Mouse (Mus musculus) heart, adult 9 months (tissue): ENCODE measurements around the gene Sec61a2.

Source experiments
- DNase-seq, 2 experiments: peaks; one replicate each; pipeline ENCODE4 v3.0.0; 2022; ENCODE audit warnings: low spot score in 2 of 2

Gene Sec61a2

DNA sequence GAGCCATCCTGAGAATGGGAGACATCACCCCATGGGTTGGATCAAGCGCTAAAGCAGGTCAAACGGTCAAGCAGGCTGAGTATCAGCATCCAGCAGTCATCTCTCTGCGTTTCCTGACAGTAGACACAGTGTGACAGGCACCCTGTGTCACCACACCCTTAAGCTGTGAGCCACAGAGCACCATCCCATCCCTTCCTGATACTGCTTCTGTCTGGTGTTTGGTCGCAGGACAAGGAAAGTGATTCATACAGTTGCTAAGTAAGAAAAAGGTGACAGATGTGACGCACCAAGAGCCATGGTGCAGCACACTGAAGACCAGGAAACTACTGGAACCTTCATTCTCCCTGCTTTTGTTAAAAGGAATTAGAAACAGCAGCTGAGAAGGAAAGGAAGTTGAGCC lies 6.4 kb downstream of the Sec61a2 start:
- DNase-seq: no peak

DNA sequence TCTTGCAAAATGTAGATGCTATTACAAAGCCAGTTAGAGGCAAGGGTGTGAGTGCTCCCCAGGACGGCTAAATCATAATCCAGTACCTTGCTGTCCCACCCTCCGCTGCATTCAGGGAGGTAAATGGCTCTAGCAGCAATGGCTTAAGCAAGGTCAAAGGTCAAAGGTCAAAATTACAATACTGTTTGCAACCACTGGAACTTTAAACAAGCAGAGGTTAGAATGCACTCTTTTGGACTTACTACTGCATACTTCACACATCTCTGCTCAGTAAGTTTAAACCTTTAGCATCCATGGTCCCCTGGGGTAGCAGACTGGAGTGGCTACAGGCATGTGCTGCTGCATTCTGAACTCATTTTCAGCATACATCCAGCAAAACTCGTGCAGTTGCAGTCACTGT lies 17.8 kb downstream of the Sec61a2 start:
- DNase-seq: no peak

DNA sequence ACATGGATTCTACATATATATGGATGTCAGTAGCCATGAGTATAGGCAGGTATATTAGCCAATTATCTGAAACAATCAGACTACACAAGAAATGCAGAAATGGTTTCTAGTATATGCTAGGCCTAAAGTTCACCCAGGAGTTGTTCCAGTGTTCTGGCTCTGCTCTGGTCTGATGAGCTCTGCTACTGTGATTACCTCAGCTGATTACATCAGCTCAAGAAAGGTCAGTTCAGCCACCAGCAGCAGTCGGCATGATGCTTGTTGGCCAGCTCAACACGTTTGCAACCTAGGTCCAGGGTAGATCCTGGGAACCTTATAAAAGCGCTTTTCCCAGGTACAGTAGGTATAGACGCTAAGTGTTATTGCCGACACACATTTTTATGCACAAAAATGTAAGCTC lies 25.5 kb downstream of the Sec61a2 start:
- no peak for DNase-seq

DNA sequence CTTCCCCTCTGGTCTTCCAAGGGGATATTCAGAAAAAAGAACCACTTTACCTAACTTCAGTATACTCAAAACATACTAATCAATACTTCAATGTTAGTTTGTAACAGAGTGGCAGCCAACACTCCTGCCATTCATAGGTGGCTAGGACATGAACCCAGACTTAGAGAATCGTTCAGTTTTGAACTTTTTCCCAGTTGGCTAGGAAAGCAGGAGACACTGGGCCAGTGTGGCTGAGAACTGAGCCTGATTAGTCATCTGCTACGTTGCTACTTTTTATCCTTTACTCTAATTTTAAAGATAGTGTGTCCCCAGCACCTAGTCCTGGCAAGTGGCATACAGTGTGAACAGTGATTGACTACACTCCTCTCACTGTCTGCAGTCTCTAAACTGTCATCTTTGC lies 27.6 kb downstream of the Sec61a2 start:
- no peak for DNase-seq

DNA sequence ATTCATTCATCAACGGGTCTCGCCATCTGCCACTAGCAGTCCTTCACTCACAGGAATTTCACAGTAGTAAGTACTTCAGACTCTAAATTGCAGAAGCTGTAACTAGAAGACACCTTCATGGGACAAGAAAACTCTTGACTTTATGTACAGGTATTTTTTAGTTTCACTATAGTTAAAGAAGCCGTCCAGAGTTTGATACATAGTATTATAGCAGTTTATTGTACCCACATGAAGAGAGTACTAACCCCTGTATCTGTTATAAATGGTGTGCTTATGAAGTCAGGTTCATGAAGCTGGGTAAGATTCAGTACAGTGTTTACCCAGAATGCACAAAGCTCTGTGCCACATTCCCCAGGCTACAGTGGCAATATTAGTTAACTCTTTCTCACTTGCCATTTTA lies 32.4 kb downstream of the Sec61a2 start, which contains the start of gene Gm13199:
Gene Gm13199 (minus strand): TSS at position 101 of the 400 bp plus-strand sequence.
- DNase-seq: no peak

DNA sequence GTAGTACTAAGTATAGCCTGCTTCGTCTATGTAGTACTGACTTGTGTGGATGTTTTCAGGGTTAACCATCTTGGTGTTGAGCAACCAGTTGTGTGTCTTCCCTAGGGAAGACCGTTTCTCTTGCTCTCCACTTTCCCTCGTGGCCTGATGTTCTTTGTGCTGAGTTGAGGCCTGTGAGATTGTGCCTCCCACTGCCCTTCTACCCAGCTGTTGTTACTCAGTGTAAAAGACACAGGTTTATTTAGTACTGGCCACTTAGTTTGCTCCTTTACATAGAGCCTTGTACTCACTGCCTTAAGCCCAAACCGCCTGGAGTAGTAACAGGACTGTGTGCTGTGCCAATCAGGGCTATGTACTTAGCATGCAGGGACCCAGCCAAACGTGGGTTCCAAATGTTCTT lies 43.4 kb downstream of the Sec61a2 start:
- DNase-seq: no peak

DNA sequence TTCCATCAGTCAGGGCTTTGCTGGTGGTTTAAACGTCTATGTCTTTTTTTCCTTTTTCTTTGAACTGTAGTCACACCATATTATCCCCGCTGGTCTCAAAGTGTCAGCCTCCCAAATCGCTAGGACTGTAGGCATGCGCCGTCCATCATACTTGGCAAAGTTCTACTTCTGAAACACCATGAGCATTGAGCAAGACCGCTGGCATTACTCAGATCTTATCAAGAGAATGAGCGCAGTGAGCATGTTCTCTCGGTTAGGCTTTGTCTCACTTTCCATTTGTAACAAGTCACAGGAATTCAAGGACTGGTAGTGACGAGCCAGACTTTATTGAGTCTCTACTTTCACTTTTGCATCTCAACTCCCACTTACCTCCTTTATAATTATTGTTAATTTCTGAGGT lies 44.1 kb downstream of the Sec61a2 start:
- no peak for DNase-seq

DNA sequence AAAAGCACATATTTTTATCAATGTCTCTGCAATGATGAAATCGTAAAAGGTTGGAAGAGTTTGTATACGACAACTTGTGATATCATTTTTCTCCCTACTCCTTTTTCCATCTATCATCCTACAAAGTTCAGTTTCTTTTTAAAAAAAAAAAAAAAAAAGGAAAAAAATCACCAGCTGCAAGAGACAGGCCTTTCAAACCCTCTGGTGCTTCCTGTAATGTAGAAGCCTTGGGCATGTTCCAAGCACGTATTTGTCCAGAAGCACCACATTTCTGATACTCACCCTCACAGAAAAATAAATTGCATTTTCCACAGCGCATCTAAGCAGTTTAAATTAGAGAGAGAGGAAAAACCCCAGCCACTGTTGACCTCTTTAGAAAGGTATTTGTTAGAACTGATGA lies 49.4 kb downstream of the Sec61a2 start:
- no peak for DNase-seq

DNA sequence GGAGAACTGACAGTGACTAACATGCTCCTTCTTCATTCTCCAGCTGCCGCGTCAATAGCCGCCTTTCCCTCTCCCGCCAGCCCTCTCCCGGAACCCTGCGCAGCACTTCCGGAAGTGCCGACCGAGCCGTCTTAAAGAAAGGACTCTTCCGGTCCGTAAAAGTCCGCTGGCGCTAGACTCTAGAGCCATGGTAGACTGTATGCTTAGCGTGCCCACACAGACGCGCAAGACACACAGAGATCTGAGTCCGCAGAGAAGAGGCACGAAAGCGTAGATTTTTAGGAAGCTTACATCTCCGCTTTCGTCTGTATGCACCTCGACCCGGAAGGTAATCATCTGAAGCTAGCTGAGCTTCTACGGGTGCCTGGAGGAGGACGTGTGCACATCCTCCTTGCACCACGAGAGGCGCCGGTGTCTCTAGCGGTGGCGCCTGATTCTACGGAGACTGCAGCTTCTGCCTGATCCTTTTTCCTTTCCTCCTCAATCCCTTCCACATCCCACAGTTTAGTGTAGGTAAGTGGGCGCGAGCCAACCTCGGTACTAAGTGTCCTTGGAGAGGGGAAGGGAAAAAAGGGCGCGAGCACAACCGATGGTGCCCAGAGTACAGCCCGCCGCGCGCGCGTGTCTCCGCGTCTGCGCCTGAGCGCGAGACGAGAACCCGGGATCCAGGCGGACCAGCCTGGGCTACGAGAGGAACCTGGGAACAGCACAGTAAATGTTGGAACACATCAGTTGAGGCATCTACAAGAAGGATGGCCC lies 50.2 kb downstream of the Sec61a2 start, which contains the start of the genes Nudt5 and Cdc123:
Gene Nudt5 (plus strand): TSS at position 147 of the 759 bp plus-strand sequence.
Gene Cdc123 (minus strand): TSS at position 292 of the 759 bp plus-strand sequence.
- DNase-seq: peak; percentile 87 to 92

DNA sequence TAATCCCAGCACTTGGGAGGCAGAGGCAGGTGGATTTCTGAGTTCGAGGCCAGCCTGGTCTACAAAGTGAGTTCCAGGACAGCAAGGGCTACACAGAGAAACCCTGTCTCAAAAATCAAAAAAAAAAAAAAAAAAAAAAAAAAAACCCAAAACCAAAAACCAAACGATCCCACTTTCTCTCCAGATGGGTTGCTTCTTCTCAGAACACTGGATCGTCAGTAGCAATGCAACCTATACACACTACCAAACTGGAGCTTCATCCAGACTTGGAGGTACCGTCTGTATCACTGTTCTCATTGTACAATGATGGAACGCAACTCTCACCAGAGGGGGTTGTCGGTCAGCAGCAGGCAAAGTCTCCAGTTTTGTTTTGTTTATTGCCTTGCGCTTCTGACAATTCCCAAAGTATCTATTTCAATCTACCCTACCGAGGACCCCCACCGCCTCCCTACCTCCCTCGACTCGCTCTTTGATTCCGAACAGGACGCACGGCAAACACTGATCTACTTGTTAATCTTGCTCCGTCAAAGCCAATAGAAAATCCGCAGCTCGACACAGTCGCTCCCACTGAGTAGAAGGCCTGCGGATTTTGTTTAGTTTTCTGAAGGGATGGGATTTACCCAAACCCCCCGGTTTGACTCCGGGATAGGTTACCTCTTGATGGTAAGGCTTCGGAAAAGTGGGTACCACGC lies 50.9 kb downstream of the Sec61a2 start:
- DNase-seq: no peak

DNA sequence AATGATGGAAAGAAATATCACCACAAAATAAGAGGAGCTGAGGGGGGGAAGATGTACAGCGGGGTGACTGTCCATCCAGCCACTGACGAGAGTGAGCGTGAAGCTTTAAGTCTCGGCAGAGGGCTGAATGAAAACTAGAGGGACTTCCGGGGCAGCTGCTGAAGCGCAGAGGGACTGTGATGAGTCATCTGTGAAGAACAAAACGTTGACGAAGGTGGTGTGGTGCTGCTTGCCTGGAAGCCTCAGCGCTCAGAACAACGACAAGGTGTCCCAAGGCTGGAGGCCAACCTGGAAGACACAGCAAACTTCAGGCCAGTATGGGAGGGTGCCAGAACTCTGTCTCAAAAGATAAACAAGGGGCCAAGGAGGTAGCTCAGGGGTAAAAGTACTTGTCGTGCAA lies 54.4 kb downstream of the Sec61a2 start:
- no peak for DNase-seq

GRCm38 (mm10) chr2:5825265-5825913 lies 69.8 kb downstream of the Sec61a2 start:
- no peak for DNase-seq

GRCm38 (mm10) chr2:5824685-5825084 lies 70.5 kb downstream of the Sec61a2 start:
- DNase-seq: no peak

DNA sequence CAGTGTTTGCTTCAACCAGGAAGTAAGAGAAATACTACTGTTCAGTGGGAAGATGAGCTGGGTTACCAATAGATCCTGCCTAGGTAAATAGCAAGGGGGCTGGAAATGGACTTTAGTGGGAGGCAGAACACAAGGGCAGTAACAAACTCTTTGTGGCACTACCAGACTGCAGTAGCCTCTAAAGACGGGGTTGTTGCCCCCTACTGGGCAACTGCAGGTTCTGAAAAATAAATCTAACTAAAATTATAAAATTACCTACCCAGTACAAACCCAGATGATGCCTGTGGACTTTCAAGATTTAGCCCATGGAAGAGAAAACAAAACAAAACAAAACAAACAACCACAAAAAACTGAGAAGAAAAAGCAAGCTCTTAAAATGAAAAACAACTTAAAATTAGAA lies 71.0 kb downstream of the Sec61a2 start:
- DNase-seq: no peak

DNA sequence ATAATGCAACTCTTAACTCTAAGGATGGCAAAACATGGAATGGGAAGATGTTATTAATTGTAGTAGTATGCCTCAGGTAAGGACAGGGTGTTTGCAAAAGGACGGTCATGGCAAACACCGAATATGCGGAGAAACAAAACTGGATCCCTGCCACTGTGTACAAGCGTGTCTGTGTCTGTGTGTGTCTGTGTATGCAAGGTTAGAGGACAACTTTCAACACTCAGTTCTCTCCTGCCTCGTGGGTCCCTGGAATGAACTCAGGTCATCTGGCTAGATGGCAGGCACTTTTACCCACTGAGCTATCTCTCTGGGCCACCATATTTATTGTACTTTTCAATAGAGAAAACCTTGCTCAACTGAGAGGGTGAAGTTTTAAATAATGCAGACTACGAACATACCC lies 72.8 kb downstream of the Sec61a2 start:
- no peak for DNase-seq

GRCm38 (mm10) chr2:5821264-5821663 lies 74.0 kb downstream of the Sec61a2 start:
- DNase-seq: no peak
